Mouse (Mus musculus) liver, adult 2 months (tissue): ENCODE measurements around the gene Baz2b. TPM values are rescaled to one million over a fixed set of nuclear protein-coding genes. Genes with fewer than 3 reads are reported as not detected.
A peak's percentile ranks its signal among the peaks of the same experiment; 100 is the strongest.

ENCODE experiments used
- DNase-seq: peaks from one replicate; pipeline ENCODE4 v3.0.0-alpha.2; 2011; ENCODE audit warnings: low read depth, low spot score; ENCODE audit errors: extremely low read depth
- H3K27ac ChIP-seq: fragments of 200-500 bp; replicated peaks from 2 replicates; pipeline ENCODE4 v1.5.1; 2012; ENCODE audit warnings: low read depth, mild to moderate bottlenecking, control low read depth, inconsistent platforms, low read length; ENCODE audit not compliant: insufficient read depth
- H3K27me3 ChIP-seq: fragments of 200-500 bp; 2 replicates; pipeline ENCODE4 v1.6.1; 2012; ENCODE audit warnings: mild to moderate bottlenecking, moderate library complexity, low read length, inconsistent platforms; ENCODE audit not compliant: control insufficient read depth, insufficient read depth
- H3K36me3 ChIP-seq: fragments of 200-500 bp; 2 replicates; pipeline ENCODE4 v1.6.1; 2012; ENCODE audit warnings: low read length, inconsistent platforms; ENCODE audit not compliant: control insufficient read depth, insufficient read depth
- H3K4me1 ChIP-seq: fragments of 200-500 bp; 2 replicates; pipeline ENCODE4 v1.6.1; 2011; ENCODE audit warnings: low read length; ENCODE audit not compliant: control insufficient read depth, insufficient read depth
- H3K4me3 ChIP-seq: fragments of 200-500 bp; 2 replicates; pipeline ENCODE4 v1.5.1; 2011; ENCODE audit warnings: low read depth, mild to moderate bottlenecking, control low read depth, low read length, moderate library complexity; ENCODE audit not compliant: insufficient read depth
- H3K79me2 ChIP-seq: fragments of 200-500 bp; 2 replicates; pipeline ENCODE4 v1.6.1; 2012; ENCODE audit warnings: inconsistent platforms, mild to moderate bottlenecking, low read length, moderate library complexity; ENCODE audit not compliant: control insufficient read depth, insufficient read depth
- H3K9ac ChIP-seq: fragments of 200-500 bp; 2 replicates; pipeline ENCODE4 v1.6.1; 2012; ENCODE audit warnings: low read depth, mild to moderate bottlenecking, control low read depth, inconsistent platforms, low read length
- CTCF ChIP-seq: fragments of 200-500 bp; IDR thresholded peaks from 2 replicates; pipeline ENCODE4 v1.5.1; 2011; ENCODE audit warnings: low read depth, low read length, control low read depth
- POLR2A ChIP-seq: fragments of 200-500 bp; IDR thresholded peaks from 2 replicates; pipeline ENCODE4 v1.6.1; 2011; ENCODE audit warnings: low read length, control low read depth; ENCODE audit not compliant: insufficient read depth; ENCODE audit errors: extremely low read depth
- WGBS: fragments of 180-500 bp; shearing (Covaris S2); methylation state at CpG from one replicate; pipeline ENCODE4 v1.1.7; 2018; 5-methylcytosine and 5-hydroxymethylcytosine counted together
- polyA plus RNA-seq: library from polyadenylated mRNA; depleted of rRNA; stranded (reverse); fragments of >200 nt; gene quantifications from 2 replicates; pipeline ENCODE4 v1.2.3, GENCODE M21; 2012
- total RNA-seq: library from RNA; depleted of rRNA; stranded (reverse); fragments of >200 nt; gene quantifications from 2 replicates; pipeline ENCODE4 v1.2.3, GENCODE M21; 2014

Gene Baz2b
- total and polyA plus RNA-seq, 2 experiments: 4.8 to 23.5 TPM

DNA sequence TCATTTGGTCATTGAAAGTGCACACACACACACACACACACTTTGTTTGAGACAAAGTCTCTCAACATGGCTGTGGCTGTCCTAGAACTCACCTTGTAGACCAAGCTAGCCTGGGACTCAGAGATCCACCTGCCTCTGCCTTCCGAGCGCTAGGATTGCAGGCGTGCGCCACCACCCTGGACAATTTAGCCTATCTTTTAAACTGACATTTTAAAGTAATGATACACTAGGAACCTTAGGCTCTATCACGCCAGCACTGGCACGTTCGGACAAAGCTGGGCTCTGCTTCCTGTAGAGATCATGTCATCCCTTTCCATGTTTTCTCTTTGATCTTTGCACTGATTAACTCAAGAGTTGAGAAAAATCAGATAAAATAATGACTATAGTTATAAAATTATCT is 81.0 kb downstream of the Baz2b start:
- Histone ChIP-seq H3K4me1 (no peaks in the 10 kb centered on the region), H3K79me2 (no peaks in the 10 kb centered on the region), H3K4me3 (no peak overlapping the region), H3K27ac (no peak overlapping the region), H3K36me3 (no peaks in the 10 kb centered on the region), H3K27me3 (no peaks in the 10 kb centered on the region), H3K9ac (no peak overlapping the region)
- WGBS: 98% methylated on average over 7 of the region's 7 CpGs
- no peak for DNase-seq
- TF ChIP-seq CTCF: no peak
- TF ChIP-seq POLR2A: no peak

DNA sequence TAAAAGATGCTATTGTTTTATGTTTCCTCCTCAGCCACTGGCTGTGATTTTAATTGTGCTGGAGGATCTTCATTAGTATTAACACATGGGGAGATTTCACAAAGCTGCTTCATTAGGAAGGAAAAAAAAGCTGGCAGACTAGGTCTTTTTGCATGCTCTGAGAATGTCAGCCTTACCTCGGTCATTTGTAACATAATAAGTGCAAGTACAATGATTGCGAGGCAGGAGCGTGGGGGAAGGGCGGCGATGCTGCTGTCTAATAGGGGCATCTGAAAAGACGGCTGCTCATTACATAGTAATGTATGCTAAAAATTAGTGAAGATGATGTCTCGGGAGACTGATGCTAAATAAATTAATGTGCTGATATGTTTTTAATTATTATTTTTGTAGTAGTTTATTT is 82.8 kb downstream of the Baz2b start:
- no peak overlapping the region for H3K4me3 ChIP-seq
- no peak overlapping the region for H3K9ac ChIP-seq
- TF ChIP-seq CTCF: no peak
- TF ChIP-seq POLR2A: no peak
- 33% methylated on average over 7 of the region's 7 CpGs for WGBS
- peak; percentile 55 for DNase-seq
- H3K4me1 ChIP-seq: peaks cover 7% of the 10 kb centered on the region; the same call in 1 of the 2 replicates
- H3K27me3 ChIP-seq: no peaks in the 10 kb centered on the region
- H3K36me3 ChIP-seq: no peaks in the 10 kb centered on the region
- no peak overlapping the region for H3K27ac ChIP-seq
- peaks cover 3% of the 10 kb centered on the region; the same call in 1 of the 2 replicates for H3K79me2 ChIP-seq

DNA sequence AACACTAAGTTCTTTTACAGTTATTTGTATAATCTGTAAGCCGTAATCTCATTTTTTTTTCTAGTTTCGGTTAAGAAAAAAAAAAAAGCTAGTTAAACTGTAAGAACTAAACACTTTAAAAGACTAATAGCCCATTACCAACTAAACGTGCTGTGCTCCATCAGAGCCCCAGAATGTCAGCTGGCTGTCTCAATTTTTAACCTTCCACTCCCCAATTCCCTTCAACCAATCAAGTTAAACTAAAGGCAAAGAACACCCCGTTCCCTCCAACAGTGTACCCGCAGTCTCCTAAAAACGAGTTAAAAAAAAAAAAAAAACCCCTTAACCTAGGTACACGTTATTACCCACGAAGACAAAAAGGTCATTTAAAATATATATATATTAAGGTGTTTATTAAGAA is 83.3 kb downstream of the Baz2b start:
- TF ChIP-seq CTCF (no peak), POLR2A (no peak)
- no peak overlapping the region for H3K27ac ChIP-seq
- peaks cover 7% of the 10 kb centered on the region; the same call in 1 of the 2 replicates for H3K4me1 ChIP-seq
- no peaks in the 10 kb centered on the region for H3K27me3 ChIP-seq
- peak overlapping the region; percentile 98; the same call in 1 of the 2 replicates for H3K4me3 ChIP-seq
- 7% methylated on average over 8 of the region's 8 CpGs for WGBS
- no peak overlapping the region for H3K9ac ChIP-seq
- DNase-seq: no peak
- H3K36me3 ChIP-seq: no peaks in the 10 kb centered on the region
- peaks cover 5% of the 10 kb centered on the region; the same call in 1 of the 2 replicates for H3K79me2 ChIP-seq

DNA sequence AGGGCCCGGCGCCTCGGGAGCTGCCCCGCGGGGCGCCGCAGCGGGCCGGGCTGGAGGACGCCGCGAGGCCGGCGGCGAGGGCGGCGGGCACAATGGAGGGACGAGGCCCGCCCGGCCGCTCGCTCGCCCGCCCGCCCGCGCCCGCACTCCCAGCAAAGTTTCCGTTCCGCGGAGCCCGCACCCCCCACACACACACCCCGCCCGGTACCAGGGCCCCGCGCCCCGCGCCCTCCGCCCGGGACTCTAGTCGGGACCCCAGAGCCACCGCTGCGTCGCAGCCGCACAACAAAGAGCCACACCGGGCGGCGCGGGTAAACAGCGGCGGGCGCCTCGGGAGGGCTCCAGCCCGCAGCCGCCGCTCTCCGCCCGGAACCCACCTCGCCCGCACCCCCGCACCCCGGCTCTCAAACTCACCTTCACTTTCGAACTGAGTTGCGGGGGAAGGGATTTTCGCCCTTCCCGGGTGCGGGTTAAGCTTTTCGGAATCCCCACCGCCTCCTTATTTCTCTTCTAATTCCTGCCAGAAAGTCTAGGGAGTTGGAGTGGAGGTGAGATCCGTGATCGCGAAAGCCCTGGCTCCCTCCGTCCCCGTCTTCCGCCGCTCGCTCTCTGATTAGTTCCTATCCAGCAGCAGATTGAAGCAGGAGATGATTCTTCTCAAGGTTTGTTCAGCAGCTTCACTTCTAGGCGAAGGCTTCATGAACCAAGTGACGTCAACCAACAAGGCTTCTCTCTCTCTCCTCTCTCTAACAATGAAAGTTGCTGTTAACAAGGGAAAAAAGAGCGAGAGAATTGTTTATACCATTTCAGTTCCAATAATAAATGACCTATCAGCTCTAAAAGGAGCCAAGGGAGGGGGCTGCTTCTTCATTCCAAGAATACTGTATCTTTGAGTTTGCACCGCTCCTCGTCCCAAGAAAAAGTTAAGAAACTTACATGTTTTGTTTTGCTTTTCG is 84.3 kb downstream of the Baz2b start:
- Histone ChIP-seq H3K4me1 (peaks cover 7% of the 10 kb centered on the region; the same call in 1 of the 2 replicates), H3K27ac (peak overlapping the region; percentile 98), H3K4me3 (peak overlapping the region; percentile 98), H3K79me2 (peaks cover 7% of the 10 kb centered on the region; the same call in 1 of the 2 replicates), H3K36me3 (no peaks in the 10 kb centered on the region), H3K9ac (peak overlapping the region; percentile 100), H3K27me3 (no peaks in the 10 kb centered on the region)
- WGBS: under 1% methylated on average over 65 of the region's 83 CpGs
- TF ChIP-seq CTCF (no peak), POLR2A (no peak)
- peak; percentile 76 for DNase-seq

DNA sequence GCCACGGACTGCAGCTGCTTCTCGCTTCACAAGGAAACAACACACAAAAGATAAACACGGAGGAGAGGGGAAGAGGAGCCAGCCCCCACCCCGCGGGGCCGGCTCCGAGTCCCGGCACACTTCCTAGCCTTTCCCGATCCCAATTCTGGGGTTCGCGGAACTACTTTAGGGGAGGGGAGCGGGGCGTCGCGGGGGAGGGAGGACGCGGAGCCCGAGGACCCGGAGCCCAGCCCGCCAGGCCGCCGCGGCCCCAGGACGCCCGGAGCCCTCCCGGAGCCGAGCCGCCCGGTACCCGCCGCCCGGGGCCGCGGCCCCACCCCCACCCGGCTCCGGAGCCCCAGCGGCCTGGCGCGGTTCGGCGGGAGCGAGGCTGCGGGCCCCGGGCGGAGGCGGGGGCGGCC is 85.0 kb downstream of the Baz2b start:
- no peak for DNase-seq
- under 1% methylated on average over 32 of the region's 47 CpGs for WGBS

More for the DNA sequence above, 85.0 kb downstream of the Baz2b start:
- H3K4me1 ChIP-seq: peaks cover 10% of the 10 kb centered on the region; the same call in 1 of the 2 replicates
- H3K9ac ChIP-seq: peak overlapping the region; percentile 100
- H3K79me2 ChIP-seq: peaks cover 7% of the 10 kb centered on the region; the same call in 1 of the 2 replicates
- no peaks in the 10 kb centered on the region for H3K27me3 ChIP-seq
- TF ChIP-seq POLR2A: 0 out of 2 replicates have a peak, but pooled peaks have one; percentile 29
- no peak for TF ChIP-seq CTCF
- peak overlapping the region; percentile 98 for H3K27ac ChIP-seq
- H3K4me3 ChIP-seq: peak overlapping the region; percentile 98
- no peaks in the 10 kb centered on the region for H3K36me3 ChIP-seq
